Mouse (Mus musculus) stomach, postnatal 0 days (tissue): ENCODE results near the gene Gpr108.

Experiments
- CTCF ChIP-seq: IDR thresholded peaks from 2 replicates; pipeline ENCODE4 v1.5.1; 2016; ENCODE audit warnings: antibody characterized with exemption, low read depth, mild to moderate bottlenecking, moderate library complexity
- EP300 ChIP-seq: optimal IDR thresholded peaks from 2 replicates; pipeline ENCODE3; 2016; ENCODE audit warnings: antibody characterized with exemption

DNA sequence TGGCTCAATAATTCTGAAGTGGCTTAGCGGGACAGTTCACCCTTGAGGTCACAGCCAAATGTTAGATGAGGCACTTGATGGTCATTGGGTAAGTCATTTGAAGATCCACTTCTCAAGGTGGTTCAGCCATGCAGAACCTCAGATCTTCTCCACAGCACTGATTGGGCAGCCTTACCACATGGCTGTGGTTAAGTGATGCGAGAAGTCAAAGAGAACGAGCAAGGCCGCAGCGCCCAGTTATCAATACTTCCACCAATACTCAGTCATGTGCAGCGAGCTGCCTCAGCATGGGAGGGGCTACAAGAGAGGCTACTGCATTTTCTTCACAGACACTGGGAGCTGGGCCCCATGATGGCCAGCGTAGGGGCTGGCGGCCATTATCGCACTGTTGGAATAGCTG lies 44.7 kb upstream of the Gpr108 start:
- TF ChIP-seq CTCF (no peak), EP300 (no peak)
